ENCODE assay signal across 20 mouse cellular contexts in the genomic region with DNA sequence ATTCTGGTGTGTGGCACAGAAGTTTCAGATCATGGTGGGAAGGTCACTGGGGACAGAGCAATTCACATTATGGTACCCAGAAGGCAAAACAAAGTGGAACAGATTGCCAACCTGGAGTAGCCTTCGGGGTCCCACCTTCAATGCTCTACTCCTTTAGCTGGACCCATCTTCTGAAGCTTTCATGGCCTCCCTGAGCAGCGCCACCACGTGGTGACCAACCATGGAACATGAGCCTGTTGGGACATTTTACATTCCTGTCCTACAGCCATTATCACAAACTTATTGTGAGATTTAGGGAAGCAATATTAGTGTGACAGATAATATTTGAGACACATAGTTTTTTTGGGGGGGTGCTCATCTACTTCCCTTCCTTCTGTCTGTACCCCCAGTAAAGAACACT.
DNase-seq lines count a peak whose midpoint lies in the region; ATAC-seq and TF ChIP-seq lines count a peak whose summit lies in the region.
"Had no signal": no experiment of that assay in that cellular context is flagged by ENCODE, and none has a peak within 500 bp of the region (broad histone marks: within the 10 kb centered on the region; RNA-seq: fewer than 3 reads in every experiment).

No protein-coding gene starts in this region.

- H3K4me1 ChIP-seq in forebrain, postnatal 0 days (ENCODE audit: insufficient read depth): no peaks in the 10 kb centered on the region
- peaks cover 12% of the 10 kb centered on the region for H3K4me1 ChIP-seq in forebrain, embryonic 10.5 days
- no peaks in the 10 kb centered on the region for H3K4me1 ChIP-seq in kidney, postnatal 0 days (replicated peaks; ENCODE audit: insufficient read depth, low read length)
- H3K4me1 ChIP-seq: forebrain, embryonic 15.5 days; liver, embryonic 12.5 days; megakaryocyte, embryonic 14.5 days; neural tube, embryonic 13.5 days had no signal

- TF ChIP-seq CTCF in forebrain, postnatal 0 days (IDR thresholded peaks at IDR 0.05; ENCODE audit: low read depth): peak; percentile 28; the same call in 1 of the 2 replicates
- peak; percentile 46; the same call in 1 of the 2 replicates for TF ChIP-seq CTCF in kidney, postnatal 0 days (IDR thresholded peaks at IDR 0.05; ENCODE audit: low read depth)

- no peaks in the 10 kb centered on the region for H3K36me3 ChIP-seq in forebrain, postnatal 0 days (ENCODE audit: insufficient read depth)
- H3K36me3 ChIP-seq in forebrain, embryonic 10.5 days (replicated peaks): no peaks in the 10 kb centered on the region
- H3K36me3 ChIP-seq in kidney, postnatal 0 days (ENCODE audit: insufficient read depth, low read length): no peaks in the 10 kb centered on the region
- H3K36me3 ChIP-seq: embryonic facial prominence, embryonic 10.5 days; forebrain, embryonic 15.5 days; liver, embryonic 12.5 days; neural tube, embryonic 13.5 days had no signal

- H3K9ac ChIP-seq in forebrain, postnatal 0 days: no peak overlapping the region
- H3K9ac ChIP-seq in kidney, postnatal 0 days (ENCODE audit: low read depth, low read length): no peak overlapping the region
- H3K9ac ChIP-seq: forebrain, embryonic 15.5 days; liver, embryonic 12.5 days; neural tube, embryonic 13.5 days had no signal

- no peak overlapping the region for H3K4me3 ChIP-seq in forebrain, postnatal 0 days (ENCODE audit: low read depth, low read length)
- H3K4me3 ChIP-seq in forebrain, embryonic 10.5 days: no peak overlapping the region
- H3K4me3 ChIP-seq in kidney, postnatal 0 days (replicated peaks; ENCODE audit: low read depth, low read length): no peak overlapping the region
- H3K4me3 ChIP-seq: embryonic facial prominence, embryonic 10.5 days; erythroblast, embryonic 14.5 days; forebrain, embryonic 15.5 days; liver, embryonic 12.5 days; megakaryocyte, embryonic 14.5 days; neural tube, embryonic 13.5 days had no signal

- H3K27me3 ChIP-seq in forebrain, postnatal 0 days (ENCODE audit: insufficient read depth, low read length): no peaks in the 10 kb centered on the region
- peaks cover 8% of the 10 kb centered on the region; the same call in 1 of the 2 replicates for H3K27me3 ChIP-seq in forebrain, embryonic 10.5 days (ENCODE audit: poor library complexity, severe bottlenecking)
- no peaks in the 10 kb centered on the region for H3K27me3 ChIP-seq in kidney, postnatal 0 days (ENCODE audit: insufficient read depth, low read length)
- H3K27me3 ChIP-seq: forebrain, embryonic 15.5 days; liver, embryonic 12.5 days; neural tube, embryonic 13.5 days had no signal

- WGBS in forebrain, postnatal 0 days: 68% methylated on average over 3 of the region's 3 CpGs
- 57% methylated on average over 3 of the region's 3 CpGs for WGBS in forebrain, embryonic 10.5 days
- 57% methylated on average over 3 of the region's 3 CpGs for WGBS in kidney, postnatal 0 days

- no peak overlapping the region for H3K4me2 ChIP-seq in forebrain, postnatal 0 days (ENCODE audit: low read depth)
- no peak overlapping the region for H3K4me2 ChIP-seq in kidney, postnatal 0 days (ENCODE audit: low read length)
- H3K4me2 ChIP-seq: forebrain, embryonic 15.5 days; liver, embryonic 12.5 days; neural tube, embryonic 13.5 days had no signal

- DNase-seq in forebrain, postnatal 0 days: no peak
- DNase-seq in forebrain, embryonic 10.5 days (ENCODE audit: extremely low spot score, low spot score): no peak
- no peak for DNase-seq in kidney, postnatal 0 days (ENCODE audit: low spot score)
- no peak for DNase-seq in kidney, adult 9 months
- peak; percentile 45 for DNase-seq in thymus, postnatal 4 days
- DNase-seq in thymus, postnatal 0 days (ENCODE audit: low spot score): no peak
- no peak for DNase-seq in embryo, embryonic 10.5 days (ENCODE audit: low spot score)
- DNase-seq: cerebellum, postnatal 25 days; kidney, adult 18-20 months; lung, postnatal 10 days; right cerebral cortex, postnatal 25 days; thymus, postnatal 25 days had no signal

- H3K27ac ChIP-seq in forebrain, postnatal 0 days (ENCODE audit: low read depth, low read length): no peak overlapping the region
- no peak overlapping the region for H3K27ac ChIP-seq in forebrain, embryonic 10.5 days
- no peak overlapping the region for H3K27ac ChIP-seq in kidney, postnatal 0 days
- H3K27ac ChIP-seq: embryonic facial prominence, embryonic 10.5 days; forebrain, embryonic 15.5 days; liver, embryonic 12.5 days; neural tube, embryonic 13.5 days had no signal

- no peak for ATAC-seq in forebrain, postnatal 0 days
- ATAC-seq in kidney, postnatal 0 days (replicated peaks; ENCODE audit: low FRiP score, low read depth): no peak
- no peak for ATAC-seq in monocyte, adult 5-6 weeks (replicated peaks; ENCODE audit: insufficient number of reproducible peaks, low FRiP score, low TSS enrichment, poor library complexity, severe bottlenecking)
- ATAC-seq: CD4-positive, CD25-positive, alpha-beta regulatory T cell, adult 4 months; forebrain, embryonic 15.5 days; liver, embryonic 12.5 days had no signal

- no peaks in the 10 kb centered on the region for H3K9me3 ChIP-seq in forebrain, postnatal 0 days (ENCODE audit: low read length)
- H3K9me3 ChIP-seq in forebrain, embryonic 10.5 days: no peaks in the 10 kb centered on the region
- no peaks in the 10 kb centered on the region for H3K9me3 ChIP-seq in kidney, postnatal 0 days (replicated peaks; ENCODE audit: low read length)
- H3K9me3 ChIP-seq: embryonic facial prominence, embryonic 10.5 days; forebrain, embryonic 15.5 days; liver, embryonic 12.5 days; megakaryocyte, embryonic 14.5 days; neural tube, embryonic 13.5 days had no signal
